Mouse (Mus musculus): Measurements from ENCODE around the gene Capn7. TPM values are rescaled to one million over a fixed set of nuclear protein-coding genes. Genes with fewer than 3 reads are reported as not detected.

Gene Capn7
- total and polyA plus RNA-seq, 2 experiments from 2014 or later: 33.8 to 34.0 TPM

- no peak for TF ChIP-seq CTCF (IDR thresholded peaks at IDR 0.05; ENCODE audit: low read depth)
- TF ChIP-seq EP300 (IDR thresholded peaks at IDR 0.05; ENCODE audit: low read depth): no peak
- Histone ChIP-seq H3K4me2 (ENCODE audit: low read depth, low read length) (no peak overlapping the region), H3K4me3 (ENCODE audit: low read depth, low read length) (no peak overlapping the region), H3K27me3 (ENCODE audit: control insufficient read depth, insufficient read depth, low read length) (no peaks in the 10 kb centered on the region), H3K4me1 (ENCODE audit: control insufficient read depth, insufficient read depth) (no peaks in the 10 kb centered on the region), H3K9me3 (replicated peaks; ENCODE audit: control insufficient read depth, low read length) (no peaks in the 10 kb centered on the region), H3K36me3 (replicated peaks; ENCODE audit: control insufficient read depth, insufficient read depth, low read length) (peaks cover 91% of the 10 kb centered on the region), H3K9ac (replicated peaks; ENCODE audit: low read depth, low read length) (no peak overlapping the region), H3K27ac (ENCODE audit: low read depth) (no peak overlapping the region)
- DNase-seq (ENCODE audit: low spot score): no peak
- 94% methylated on average over 4 of the region's 4 CpGs for WGBS
- no peak for ATAC-seq (ENCODE audit: insufficient read depth, low read depth)
Measured at GRCm38 (mm10) chr14:31364589-31364988, 28.2 kb downstream of the Capn7 start.

- TF ChIP-seq EP300 (IDR thresholded peaks at IDR 0.05; ENCODE audit: low read depth): no peak
- TF ChIP-seq CTCF (IDR thresholded peaks at IDR 0.05; ENCODE audit: low read depth): peak; percentile 60
- H3K27me3 ChIP-seq (ENCODE audit: control insufficient read depth, insufficient read depth, low read length): no peaks in the 10 kb centered on the region
- H3K4me3 ChIP-seq (ENCODE audit: low read depth, low read length): no peak overlapping the region
- no peak overlapping the region for H3K27ac ChIP-seq (ENCODE audit: low read depth)
- peak; percentile 41 for DNase-seq (ENCODE audit: low spot score)
- no peak overlapping the region for H3K4me2 ChIP-seq (ENCODE audit: low read depth, low read length)
- H3K9me3 ChIP-seq (replicated peaks; ENCODE audit: control insufficient read depth, low read length): no peaks in the 10 kb centered on the region
- H3K36me3 ChIP-seq (replicated peaks; ENCODE audit: control insufficient read depth, insufficient read depth, low read length): peaks cover 92% of the 10 kb centered on the region
- no peaks in the 10 kb centered on the region for H3K4me1 ChIP-seq (ENCODE audit: control insufficient read depth, insufficient read depth)
- no peak for ATAC-seq (ENCODE audit: insufficient read depth, low read depth)
- H3K9ac ChIP-seq (replicated peaks; ENCODE audit: low read depth, low read length): no peak overlapping the region
Measured at GRCm38 (mm10) chr14:31365350-31365749, 28.9 kb downstream of the Capn7 start.

- ATAC-seq (ENCODE audit: insufficient read depth, low read depth) (no peak), DNase-seq (ENCODE audit: low spot score) (no peak)
- Histone ChIP-seq H3K27ac (ENCODE audit: low read depth) (no peak overlapping the region), H3K4me1 (ENCODE audit: control insufficient read depth, insufficient read depth) (no peaks in the 10 kb centered on the region), H3K4me2 (ENCODE audit: low read depth, low read length) (no peak overlapping the region), H3K36me3 (replicated peaks; ENCODE audit: control insufficient read depth, insufficient read depth, low read length) (peaks cover 91% of the 10 kb centered on the region), H3K4me3 (ENCODE audit: low read depth, low read length) (no peak overlapping the region), H3K9ac (replicated peaks; ENCODE audit: low read depth, low read length) (no peak overlapping the region), H3K27me3 (ENCODE audit: control insufficient read depth, insufficient read depth, low read length) (no peaks in the 10 kb centered on the region), H3K9me3 (replicated peaks; ENCODE audit: control insufficient read depth, low read length) (no peaks in the 10 kb centered on the region)
- no peak for TF ChIP-seq EP300 (IDR thresholded peaks at IDR 0.05; ENCODE audit: low read depth)
- no peak for TF ChIP-seq CTCF (IDR thresholded peaks at IDR 0.05; ENCODE audit: low read depth)
- 87% methylated on average over 7 of the region's 7 CpGs for WGBS
Measured at GRCm38 (mm10) chr14:31367951-31368350, 31.5 kb downstream of the Capn7 start.

GRCm38 (mm10) chr14:31369377-31369776, 32.9 kb downstream of the Capn7 start:
- Histone ChIP-seq H3K36me3 (replicated peaks; ENCODE audit: control insufficient read depth, insufficient read depth, low read length) (peaks cover 90% of the 10 kb centered on the region), H3K4me3 (ENCODE audit: low read depth, low read length) (no peak overlapping the region), H3K4me2 (ENCODE audit: low read depth, low read length) (no peak overlapping the region), H3K9me3 (replicated peaks; ENCODE audit: control insufficient read depth, low read length) (no peaks in the 10 kb centered on the region), H3K27me3 (ENCODE audit: control insufficient read depth, insufficient read depth, low read length) (no peaks in the 10 kb centered on the region), H3K4me1 (ENCODE audit: control insufficient read depth, insufficient read depth) (no peaks in the 10 kb centered on the region), H3K27ac (ENCODE audit: low read depth) (no peak overlapping the region), H3K9ac (replicated peaks; ENCODE audit: low read depth, low read length) (no peak overlapping the region)
- DNase-seq (ENCODE audit: low spot score): no peak
- no peak for ATAC-seq (ENCODE audit: insufficient read depth, low read depth)
- TF ChIP-seq CTCF (IDR thresholded peaks at IDR 0.05; ENCODE audit: low read depth) (no peak), EP300 (IDR thresholded peaks at IDR 0.05; ENCODE audit: low read depth) (no peak)
- 68% methylated on average over 3 of the region's 3 CpGs for WGBS

- peaks cover 94% of the 10 kb centered on the region for H3K36me3 ChIP-seq (replicated peaks; ENCODE audit: control insufficient read depth, insufficient read depth, low read length)
- no peak for ATAC-seq (ENCODE audit: insufficient read depth, low read depth)
- H3K27ac ChIP-seq (ENCODE audit: low read depth): no peak overlapping the region
- no peak overlapping the region for H3K4me2 ChIP-seq (ENCODE audit: low read depth, low read length)
- WGBS: 88% methylated on average over 6 of the region's 6 CpGs
- no peak overlapping the region for H3K4me3 ChIP-seq (ENCODE audit: low read depth, low read length)
- H3K4me1 ChIP-seq (ENCODE audit: control insufficient read depth, insufficient read depth): no peaks in the 10 kb centered on the region
- H3K27me3 ChIP-seq (ENCODE audit: control insufficient read depth, insufficient read depth, low read length): no peaks in the 10 kb centered on the region
- no peak overlapping the region for H3K9ac ChIP-seq (replicated peaks; ENCODE audit: low read depth, low read length)
- no peak for TF ChIP-seq EP300 (IDR thresholded peaks at IDR 0.05; ENCODE audit: low read depth)
- no peak for TF ChIP-seq CTCF (IDR thresholded peaks at IDR 0.05; ENCODE audit: low read depth)
- no peak for DNase-seq (ENCODE audit: low spot score)
- H3K9me3 ChIP-seq (replicated peaks; ENCODE audit: control insufficient read depth, low read length): no peaks in the 10 kb centered on the region
Measured at GRCm38 (mm10) chr14:31374390-31374789, 38.0 kb downstream of the Capn7 start.

GRCm38 (mm10) chr14:31376331-31376730, 39.9 kb downstream of the Capn7 start:
- ATAC-seq (ENCODE audit: insufficient read depth, low read depth): no peak
- 80% methylated on average over 3 of the region's 3 CpGs for WGBS
- H3K36me3 ChIP-seq (replicated peaks; ENCODE audit: control insufficient read depth, insufficient read depth, low read length): peaks cover 75% of the 10 kb centered on the region

More at GRCm38 (mm10) chr14:31376331-31376730, 39.9 kb downstream of the Capn7 start:
- Histone ChIP-seq H3K4me2 (ENCODE audit: low read depth, low read length) (no peak overlapping the region), H3K4me3 (ENCODE audit: low read depth, low read length) (no peak overlapping the region), H3K27me3 (ENCODE audit: control insufficient read depth, insufficient read depth, low read length) (no peaks in the 10 kb centered on the region), H3K27ac (ENCODE audit: low read depth) (no peak overlapping the region), H3K9ac (replicated peaks; ENCODE audit: low read depth, low read length) (no peak overlapping the region), H3K9me3 (replicated peaks; ENCODE audit: control insufficient read depth, low read length) (no peaks in the 10 kb centered on the region), H3K4me1 (ENCODE audit: control insufficient read depth, insufficient read depth) (no peaks in the 10 kb centered on the region)
- no peak for DNase-seq (ENCODE audit: low spot score)
- TF ChIP-seq EP300 (IDR thresholded peaks at IDR 0.05; ENCODE audit: low read depth): no peak
- no peak for TF ChIP-seq CTCF (IDR thresholded peaks at IDR 0.05; ENCODE audit: low read depth)
